Mouse (Mus musculus): ENCODE data around the gene Galm.

Gene Galm

DNA sequence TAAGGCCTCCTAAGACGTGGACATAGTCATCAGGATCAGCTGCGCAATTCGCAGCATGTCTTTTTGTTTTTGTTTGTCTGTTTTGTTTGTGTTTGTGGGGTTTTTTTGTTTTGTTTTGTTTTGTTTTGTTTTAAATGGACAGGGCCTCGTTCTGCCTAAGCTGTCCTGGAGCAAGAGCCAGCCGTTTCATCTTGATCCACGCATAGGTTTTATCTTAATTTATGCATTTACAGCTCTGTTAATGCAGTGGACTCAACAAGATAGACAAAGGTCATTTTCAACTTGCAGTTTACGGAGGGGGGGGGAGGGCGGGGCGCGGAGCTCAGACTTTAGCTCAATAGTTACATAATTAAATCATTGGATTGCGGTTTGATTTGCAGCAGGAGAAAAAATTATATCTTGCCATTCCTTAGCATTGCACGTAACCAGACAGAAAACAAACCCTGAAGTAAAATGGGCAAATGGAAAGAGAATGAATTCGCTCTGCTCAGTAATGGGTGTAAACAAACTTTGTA lies 1.3 kb downstream of the Galm start:
- DNase-seq (ENCODE audit: low spot score) = no peak

DNA sequence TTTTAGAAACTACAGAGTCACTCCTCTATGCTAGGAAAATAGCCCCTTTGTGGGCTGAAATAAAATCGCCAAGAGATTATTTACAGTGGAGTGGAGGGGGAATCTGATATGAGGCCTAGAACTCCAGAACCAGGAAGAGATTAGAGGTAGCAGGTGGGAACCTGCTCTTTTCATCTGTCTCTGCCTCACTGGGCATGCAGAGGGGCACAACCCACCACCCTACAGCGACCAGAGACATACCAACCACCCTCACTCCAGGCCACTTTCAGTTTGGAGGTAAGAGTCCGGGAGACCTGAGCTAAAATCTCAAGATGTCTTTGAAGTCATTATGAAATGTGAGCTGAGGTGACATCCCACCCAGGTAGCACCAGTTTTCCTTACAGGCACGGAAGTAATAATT lies 2.1 kb downstream of the Galm start:
- DNase-seq (ENCODE audit: low spot score) = no peak

DNA sequence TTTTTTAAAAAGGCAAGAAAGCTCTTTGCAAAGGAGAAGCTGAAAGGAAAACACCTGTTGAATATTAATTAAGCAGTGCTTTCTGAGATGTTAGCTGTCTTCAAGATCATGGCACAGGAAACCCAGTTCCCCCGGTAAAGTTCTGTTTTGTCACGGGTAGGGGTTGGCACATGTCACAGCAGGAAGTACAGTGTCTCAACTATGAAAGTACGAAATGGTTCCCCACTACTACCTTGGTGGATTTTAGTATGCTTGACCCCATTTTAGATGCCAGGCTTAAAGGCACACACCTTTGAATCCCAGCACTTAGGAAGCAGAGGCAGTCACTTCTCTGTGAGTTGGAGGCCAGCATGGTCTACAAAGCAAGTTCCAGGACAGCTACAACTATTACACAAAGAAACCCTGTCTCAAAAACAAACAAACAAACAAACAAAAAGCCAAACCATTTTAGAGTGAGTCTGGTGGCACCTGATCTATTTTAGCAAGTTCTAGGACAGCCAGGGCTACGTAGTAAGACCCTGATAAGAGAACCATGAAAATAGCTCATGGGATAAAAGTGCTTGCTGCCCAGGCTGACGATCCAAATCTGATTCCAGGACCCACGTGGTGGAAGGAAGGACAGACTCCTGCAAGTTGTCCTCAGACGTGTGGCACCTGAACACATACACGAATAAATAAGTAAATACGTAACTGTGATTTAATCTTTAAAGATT lies 3.6 kb downstream of the Galm start:
- DNase-seq (ENCODE audit: low spot score) = no peak

DNA sequence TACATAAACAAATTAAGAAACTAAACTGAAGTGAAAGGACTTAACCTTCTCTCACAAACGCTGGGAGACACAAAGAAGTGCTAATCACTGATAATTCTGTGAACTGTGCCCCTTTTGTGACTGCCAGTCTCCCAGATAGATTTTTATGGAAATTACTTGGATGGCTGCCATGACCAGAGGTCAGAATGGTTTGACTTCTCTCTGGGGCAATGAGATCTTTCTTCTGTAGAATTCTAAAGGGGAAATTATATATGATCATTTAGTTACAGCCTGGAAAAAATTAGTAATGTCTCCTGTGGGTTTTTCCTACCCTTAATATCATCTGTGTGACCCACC lies 4.1 kb downstream of the Galm start:
- no peak for DNase-seq (ENCODE audit: low spot score)

DNA sequence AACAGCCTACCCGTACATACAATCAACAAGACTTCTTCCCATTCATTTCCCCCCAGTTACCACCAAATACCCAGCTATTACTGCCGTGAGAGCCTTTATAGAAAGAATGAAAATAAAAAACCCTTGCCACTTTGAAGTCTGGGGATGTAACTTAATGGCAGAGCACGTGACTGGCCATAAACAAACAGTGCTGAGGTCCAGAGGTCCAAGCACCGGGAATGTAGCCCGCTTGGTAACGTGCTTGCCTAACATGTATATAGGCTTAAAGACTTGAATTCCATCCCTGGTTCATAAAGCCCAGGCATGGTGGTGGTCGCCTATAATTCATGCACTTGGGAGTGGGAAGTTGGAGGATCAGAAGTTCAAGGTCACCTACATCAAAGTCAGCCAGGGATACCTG lies 4.6 kb downstream of the Galm start:
- no peak for DNase-seq (ENCODE audit: low spot score)

DNA sequence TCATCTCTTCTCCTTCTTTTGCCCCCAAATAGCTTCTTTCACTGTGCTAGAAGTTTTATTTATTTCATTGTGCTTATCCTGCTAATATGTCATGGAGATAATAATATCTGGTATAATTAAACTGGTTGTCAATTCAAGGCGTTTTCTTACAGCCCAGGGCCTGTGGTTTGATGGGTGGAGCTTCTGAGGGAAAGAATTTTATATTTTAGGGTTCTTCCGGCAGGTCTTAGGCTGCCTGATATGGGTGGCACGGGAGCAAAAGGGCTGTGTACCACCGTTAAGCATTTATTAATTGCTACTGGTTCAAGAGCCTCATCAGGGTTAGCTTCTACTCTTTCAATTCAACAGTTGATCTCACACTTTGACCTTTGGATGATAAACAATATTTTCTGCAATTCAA lies 5.2 kb downstream of the Galm start:
- DNase-seq (ENCODE audit: low spot score) = no peak

DNA sequence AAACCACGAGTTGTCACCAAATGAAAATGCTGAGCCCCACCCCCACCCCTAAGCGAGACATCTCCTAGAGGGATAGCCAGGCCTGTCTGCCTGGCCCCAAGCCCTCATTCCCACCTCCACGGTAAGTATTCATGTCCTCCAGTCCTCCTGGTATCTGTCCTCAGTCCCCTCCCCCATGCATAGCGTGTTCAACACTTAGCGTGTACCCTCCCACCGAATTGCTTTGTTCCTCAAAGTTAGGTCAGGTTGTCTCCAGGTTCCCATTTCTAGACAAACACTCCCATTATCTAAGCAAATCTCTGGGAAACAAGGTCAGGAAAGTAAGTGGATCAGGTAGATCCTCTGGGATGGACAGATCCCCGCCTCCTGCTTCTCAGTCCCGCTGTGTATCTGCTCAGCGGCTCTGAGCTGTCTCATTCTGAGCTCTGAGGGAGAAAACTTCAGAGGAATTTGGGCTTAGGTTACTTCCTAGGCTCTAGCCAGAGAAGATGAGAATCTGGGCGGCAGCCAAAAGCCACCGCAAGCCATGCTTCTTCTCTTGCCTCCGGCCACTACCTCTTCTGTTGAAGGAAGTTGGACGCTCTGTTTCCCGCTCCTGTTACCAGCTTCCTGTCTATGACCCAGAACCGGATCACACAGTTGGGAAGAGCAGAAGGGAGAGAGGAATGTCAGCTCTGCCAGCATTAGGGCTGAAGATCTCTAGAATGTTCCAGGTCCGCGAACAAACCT lies 11.3 kb downstream of the Galm start:
- DNase-seq (ENCODE audit: low spot score) = peak; percentile 50

DNA sequence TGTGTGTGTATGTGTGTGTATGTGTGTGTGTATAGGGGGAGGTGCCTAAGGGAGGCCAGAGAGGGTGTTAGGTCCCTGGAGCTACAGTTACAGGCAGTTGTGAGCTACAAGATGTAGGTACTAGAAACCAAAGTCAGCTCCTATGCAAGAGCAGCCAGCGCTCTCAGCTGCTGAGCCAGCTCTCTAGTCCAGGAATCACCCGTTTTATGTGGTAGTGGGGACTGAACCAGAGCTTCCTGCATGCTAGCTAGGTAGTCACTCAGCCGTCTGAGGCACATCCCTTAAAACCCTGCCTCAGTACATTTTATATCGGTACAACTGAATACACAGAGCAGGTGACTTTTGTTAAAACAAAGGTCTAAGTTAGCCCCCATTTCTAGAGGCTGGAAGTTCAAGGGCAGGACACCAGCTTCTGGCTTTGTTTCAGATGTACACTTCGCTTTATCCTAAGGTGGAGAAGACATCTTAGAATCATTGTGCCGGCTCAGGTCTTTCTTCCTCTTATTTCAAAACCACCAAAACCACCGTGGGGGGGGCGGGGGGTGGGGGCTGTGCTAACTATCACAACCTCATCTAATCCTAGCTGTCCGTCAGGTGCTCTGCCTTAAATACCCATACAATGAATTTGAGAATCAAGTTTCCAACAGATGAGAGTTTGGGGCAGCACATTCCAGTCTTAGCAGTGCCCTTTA lies 12.6 kb downstream of the Galm start:
- DNase-seq (ENCODE audit: low spot score) = no peak

DNA sequence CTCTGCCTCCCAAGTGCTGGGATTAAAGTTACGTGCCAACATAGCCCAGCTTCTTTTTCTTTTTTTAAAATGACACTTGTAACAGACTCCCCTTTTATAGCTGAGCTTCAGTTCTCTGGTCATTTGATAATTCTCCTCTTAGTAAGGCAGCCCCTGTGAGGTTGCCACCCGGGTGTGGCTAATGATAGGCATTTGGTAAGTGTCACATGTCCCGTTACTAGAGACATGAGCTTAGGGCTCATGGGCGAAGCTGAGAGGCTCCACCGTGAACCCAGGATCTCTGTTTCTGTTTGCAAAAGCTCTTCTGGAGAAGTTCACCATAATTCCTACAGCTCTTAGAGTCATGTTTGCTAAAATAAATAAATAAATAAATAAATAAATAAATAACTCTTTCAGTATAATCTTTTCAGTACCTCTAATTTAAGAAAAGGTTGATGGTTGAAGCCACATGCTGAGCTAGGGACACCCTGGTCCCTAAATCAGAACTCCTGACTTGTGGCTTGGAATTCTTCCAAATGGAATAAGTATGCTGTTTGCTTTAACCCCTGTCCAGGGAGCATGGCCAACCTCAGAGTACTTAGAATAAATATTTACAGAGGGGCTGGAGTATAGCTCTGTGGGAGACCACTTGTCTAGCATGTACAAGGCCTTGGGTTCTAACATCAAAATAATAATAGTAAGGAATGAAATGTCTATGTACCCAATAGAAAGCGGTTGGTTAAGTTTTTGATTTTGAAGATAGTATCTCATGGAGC lies 16.4 kb downstream of the Galm start:
- DNase-seq (ENCODE audit: low spot score) = no peak

DNA sequence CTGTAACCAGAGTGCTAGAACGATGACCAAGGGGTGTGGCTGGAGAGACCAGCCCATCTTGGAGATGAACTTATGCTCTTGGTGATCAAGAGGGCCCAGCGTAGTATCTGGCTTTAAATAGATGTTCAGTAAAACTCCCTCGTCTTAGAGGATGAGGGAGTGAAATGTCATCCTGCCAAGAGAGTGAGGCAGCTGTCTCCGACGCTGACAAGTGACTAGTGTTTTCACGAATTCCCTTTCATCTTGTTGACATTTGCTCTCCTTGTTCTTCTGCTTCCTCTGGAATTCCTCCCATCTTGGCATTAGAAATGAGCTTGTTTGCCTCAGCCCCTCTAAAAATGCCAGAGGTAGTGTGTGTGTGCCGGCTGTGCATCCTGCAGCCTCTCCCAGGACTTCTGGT lies 17.9 kb downstream of the Galm start:
- no peak for DNase-seq (ENCODE audit: low spot score)

DNA sequence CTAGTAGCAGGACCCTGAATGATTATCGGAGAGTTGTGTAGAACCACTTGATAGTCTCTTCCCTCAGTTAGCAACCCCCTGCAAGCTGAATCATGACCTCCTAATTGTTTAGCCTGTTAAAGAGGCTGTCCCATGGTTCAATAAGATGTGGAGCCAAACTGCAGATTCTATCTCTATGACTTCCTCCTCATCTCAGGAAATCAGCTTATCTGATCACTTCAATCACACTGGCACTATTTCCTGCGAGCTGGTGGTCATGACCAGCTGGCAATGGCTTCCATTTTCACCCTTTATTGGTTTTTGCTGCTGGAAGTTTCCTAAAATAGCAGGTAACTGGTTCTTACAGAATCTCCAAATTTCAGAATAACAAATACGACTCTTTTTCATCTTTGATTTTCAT lies 18.5 kb downstream of the Galm start:
- no peak for DNase-seq (ENCODE audit: low spot score)

DNA sequence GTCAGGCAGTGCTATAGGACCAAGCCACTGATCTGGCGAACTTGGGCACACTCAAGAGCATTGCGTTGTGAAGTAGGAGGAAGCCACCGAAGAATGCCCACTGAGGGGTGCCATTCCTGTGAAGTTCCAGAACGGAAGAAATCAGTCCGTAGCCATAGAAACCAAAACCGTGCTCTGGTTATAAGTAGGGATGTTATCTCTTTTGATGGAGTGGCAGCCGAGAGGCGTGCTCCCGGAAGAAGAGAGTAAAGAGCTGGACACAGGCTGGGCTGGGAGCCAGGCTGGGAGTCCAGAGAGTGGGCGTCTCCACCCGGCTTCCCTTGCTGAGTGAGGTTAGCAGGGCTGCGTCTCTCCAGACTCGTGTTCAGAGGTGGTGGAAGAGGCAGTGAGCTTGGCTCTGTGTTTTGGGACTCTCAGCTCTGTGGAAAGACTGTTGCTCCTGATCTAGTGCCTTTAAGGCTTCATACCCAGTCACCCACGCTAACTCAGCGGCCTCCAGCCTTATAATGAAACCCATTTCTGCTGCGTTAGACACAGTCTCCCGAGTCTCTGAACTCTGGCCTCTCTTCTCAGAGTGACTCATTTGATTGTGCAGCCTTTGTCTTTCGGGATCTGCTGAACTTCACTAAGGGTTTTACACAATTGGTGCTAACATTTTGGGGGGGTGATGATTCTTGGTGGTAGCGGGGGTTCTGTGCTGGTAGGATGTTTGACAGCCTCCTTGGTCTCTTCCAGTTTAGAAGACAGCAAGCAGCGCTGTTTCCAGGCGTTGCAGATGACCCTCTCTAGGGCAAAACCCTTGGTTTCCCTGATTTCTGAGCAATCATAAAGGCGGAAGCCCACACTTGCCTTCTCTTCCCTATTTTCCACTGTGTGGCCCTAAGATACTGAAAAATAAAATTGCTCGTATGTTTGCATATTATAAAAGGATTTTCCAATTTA lies 21.1 kb downstream of the Galm start:
- DNase-seq (ENCODE audit: low spot score) = peak; percentile 70

DNA sequence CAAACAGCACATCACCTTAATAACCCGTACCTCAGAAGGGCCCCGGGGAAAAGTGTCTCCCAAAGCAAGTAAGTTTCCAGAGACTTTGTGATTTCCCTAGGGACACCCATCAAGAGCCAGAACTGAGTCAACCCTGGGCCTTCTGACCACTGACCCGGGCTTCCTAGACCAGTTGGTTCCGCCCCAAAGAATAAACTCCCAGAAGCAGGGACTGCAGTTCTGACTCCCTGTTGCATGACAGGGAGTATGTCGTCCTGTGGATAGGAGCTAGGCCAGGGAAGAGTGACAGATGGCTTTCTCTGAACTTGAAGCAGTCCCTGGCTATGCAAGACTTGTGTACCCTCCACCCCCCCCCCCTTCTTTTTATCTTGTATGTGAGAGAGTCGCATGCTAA lies 21.7 kb downstream of the Galm start:
- DNase-seq (ENCODE audit: low spot score) = no peak

DNA sequence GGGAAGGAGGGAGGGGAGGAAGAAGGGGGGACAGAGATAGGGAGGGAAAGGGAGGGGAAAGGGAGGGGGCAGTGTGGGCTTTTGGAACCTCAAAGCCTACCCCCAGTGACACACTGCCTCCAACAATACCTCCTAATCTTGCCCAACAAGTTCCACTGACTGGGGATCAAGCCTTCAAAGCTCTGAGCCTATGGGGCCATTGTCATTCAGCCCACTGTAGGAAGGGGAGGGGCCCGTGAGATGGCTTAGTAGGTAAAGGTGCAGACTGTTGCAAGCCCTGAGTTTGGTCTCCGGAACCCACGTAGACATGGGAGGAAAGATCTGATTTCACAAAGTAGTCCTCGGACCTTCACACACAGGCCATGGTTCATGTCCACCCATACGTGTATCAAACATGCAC lies 24.1 kb downstream of the Galm start:
- no peak for DNase-seq (ENCODE audit: low spot score)

DNA sequence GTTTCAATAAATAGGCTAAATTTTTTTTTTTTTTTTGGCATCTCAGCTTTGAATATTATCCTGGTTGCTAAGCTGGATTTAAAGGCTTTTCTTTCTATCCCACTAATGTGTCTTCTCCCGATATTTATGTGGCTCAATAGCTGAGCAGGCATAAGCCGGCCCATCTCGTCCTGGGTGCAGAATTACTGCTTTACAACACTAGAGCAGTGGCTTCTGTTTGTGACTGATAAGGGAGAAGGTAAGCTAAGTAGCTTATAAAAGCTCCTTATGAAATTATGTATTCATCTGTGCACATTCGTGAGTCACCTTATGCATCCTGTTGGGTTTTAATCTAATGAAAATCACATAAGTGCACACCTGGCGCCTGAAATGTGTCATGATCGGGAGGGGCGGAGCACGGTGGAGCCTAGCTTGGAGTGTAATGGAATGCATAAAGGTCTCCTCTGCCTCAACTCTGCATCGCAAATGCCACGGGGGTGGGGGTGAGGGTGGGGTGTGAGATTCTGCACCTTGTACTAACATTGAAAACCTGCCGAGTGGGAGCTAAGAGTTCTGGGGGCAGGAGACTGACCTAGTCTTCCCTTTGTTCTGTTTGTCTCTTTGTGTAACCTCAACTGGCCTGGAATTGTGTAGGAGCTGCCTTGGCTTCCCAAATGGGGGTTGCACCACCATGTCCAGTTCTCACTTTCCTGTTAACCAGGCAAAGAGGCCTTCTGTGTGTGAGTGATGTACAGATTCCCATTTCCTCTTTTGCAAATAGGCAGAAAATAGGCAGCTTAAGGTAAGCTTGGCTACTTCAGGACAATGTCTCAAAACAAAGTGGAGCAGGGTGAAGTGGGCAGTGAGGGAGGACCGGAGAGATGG lies 25.7 kb downstream of the Galm start:
- no peak for DNase-seq (ENCODE audit: low spot score)

DNA sequence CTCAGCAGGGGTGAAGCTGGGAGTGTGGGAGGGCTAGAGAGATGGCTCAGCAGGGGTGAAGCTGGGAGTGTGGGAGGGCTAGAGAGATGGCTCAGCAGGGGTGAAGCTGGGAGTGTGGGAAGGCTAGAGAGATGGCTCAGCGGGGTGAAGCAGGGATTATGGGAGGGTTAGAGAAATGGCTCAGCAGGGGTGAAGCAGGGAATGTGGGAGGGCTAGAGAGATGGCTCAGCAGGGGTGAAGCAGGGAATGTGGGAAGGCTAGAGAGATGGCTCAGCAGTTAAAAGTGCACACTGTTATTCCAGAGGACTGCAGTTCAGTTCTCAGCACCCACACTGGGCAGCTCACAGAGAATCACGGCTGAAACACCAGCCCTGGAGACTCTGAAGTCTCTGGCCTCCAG lies 26.4 kb downstream of the Galm start:
- no peak for DNase-seq (ENCODE audit: low spot score)

DNA sequence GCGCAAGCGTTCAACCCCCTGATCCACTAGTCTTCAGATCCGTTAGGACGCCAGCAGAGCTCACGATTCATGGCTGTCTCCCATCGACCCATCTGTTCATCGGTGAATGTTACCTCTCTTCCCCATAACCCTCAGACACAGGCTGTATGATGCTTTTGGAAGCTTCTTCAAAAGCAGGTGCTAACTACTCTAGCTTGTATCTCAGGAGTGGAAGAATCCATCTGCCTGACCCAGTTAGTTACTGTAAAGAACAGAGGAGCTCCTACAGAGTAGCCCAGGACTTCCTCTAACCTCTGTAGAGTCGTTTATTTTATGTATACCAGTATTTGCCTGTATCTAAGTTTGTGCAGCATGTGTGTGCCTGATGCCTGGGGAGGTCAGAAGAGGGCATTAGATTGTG lies 29.6 kb downstream of the Galm start:
- DNase-seq (ENCODE audit: low spot score) = no peak

DNA sequence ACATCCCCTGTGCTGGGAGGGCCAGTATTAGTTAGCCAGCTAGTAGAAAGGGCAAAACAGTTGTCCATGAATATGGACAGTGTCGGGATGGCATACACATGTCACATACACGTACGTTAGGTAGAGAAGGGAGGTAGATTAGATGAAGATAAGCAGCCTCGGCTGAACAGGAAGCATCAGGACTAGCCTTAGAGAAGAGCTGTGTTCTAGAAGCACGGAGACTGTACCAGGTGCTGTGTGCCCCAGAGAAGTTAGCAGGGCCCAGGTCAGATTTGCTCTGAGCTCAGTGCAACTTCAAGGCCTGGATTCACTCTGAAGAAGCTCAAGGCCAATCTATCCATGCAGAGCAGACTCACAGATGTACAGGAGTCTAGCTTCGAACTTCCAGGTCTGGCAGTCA lies 30.2 kb downstream of the Galm start:
- DNase-seq (ENCODE audit: low spot score) = no peak

DNA sequence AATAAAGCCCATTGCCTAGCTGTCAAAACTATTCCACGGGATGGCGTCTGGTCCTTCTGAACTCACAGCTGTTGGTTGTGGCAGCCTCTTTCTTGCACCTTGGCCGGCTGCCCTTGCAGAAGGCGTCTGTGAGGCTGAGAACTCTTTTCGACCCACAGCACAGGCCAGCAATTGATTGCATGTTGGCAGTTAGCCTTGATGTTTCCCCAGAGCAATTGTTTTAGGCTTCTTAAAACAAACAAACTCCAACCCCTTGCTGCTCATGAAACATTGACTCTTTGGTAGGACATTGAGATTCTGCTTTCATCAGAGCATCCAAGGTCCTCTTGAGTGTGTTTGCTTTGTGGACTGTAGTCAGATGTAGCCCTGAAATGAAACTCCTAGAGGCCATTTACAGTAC lies 33.2 kb downstream of the Galm start:
- peak; percentile 74 for DNase-seq (ENCODE audit: low spot score)

DNA sequence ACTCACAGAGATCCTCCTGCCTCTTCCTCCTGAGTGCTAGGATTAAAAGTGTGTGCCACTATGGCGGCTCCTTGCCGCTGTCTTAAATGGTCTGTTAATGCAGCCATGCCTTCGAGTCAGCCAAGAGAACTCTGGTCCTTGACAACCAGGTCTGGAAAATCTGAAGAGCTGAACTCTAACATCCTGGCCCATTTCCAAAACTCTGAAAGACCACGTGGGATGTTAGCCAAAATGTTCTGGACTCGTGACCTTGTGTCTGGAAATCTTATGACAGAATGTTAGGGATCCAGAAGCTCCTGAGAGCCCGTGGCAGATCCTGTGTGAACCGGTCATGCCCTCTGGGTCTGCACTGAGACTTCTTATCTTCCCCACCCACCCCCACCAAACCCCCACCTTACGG lies 36.7 kb downstream of the Galm start:
- no peak for DNase-seq (ENCODE audit: low spot score)
